Mouse (Mus musculus) spleen, adult 2 months (tissue): ENCODE measurements around the gene Rbm38.

Source experiments
- CTCF ChIP-seq: fragments of 200-500 bp; IDR thresholded peaks from 2 replicates; pipeline ENCODE4 v1.5.1; 2011; ENCODE audit warnings: mild to moderate bottlenecking, inconsistent platforms; ENCODE audit not compliant: insufficient read depth, insufficient read length, insufficient replicate concordance; ENCODE audit errors: extremely low read depth
- POLR2A ChIP-seq: fragments of 200-500 bp; IDR thresholded peaks from 2 replicates; pipeline ENCODE4 v1.6.1; 2011; ENCODE audit warnings: low read depth, low read length, inconsistent platforms

DNA sequence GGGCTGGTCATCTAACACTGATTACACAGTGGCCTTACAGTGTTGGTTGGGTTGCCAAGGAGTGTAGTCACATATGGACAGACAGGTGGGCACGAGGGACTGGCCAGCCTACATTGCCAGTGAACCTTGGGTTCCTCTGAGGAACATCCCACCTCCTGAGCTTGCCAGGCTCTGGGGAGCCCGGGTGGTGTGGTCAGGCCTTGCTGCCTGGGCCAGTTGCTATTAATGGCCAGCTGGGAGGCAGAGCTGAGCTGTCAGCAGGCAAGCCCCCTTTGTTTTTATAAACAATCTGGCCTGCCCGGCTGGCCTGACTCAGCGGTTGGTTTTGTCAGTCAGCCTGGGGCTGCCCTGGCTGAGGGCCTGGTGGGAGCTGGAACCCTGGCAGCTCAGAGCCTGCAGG lies 4.6 kb downstream of the Rbm38 start:
- TF ChIP-seq POLR2A (no peak), CTCF (no peak)
